Mouse (Mus musculus): ENCODE measurements around the gene Tstd2. TPM values are rescaled to one million over a fixed set of nuclear protein-coding genes. Genes with fewer than 3 reads are reported as not detected.

The Tstd2 gene
- polyA plus RNA-seq, 1 experiment = 12.1 TPM

- no peaks in the 10 kb centered on the region for H3K27me3 ChIP-seq (ENCODE audit: control insufficient read depth, insufficient read depth, low read length)
- no peaks in the 10 kb centered on the region for H3K36me3 ChIP-seq (ENCODE audit: control insufficient read depth, insufficient read depth, low read length)
- no peak for DNase-seq (ENCODE audit: low read depth in 1 of 2, low spot score in 2 of 2)
- TF ChIP-seq POLR2A (IDR thresholded peaks at IDR 0.05; ENCODE audit: low read depth, low read length) (no peak), CTCF (IDR thresholded peaks at IDR 0.05; ENCODE audit: extremely low read depth, insufficient read depth, insufficient read length, insufficient replicate concordance) (no peak)
- no peaks in the 10 kb centered on the region for H3K4me1 ChIP-seq (ENCODE audit: control insufficient read depth, insufficient read depth, insufficient read length)
- H3K27ac ChIP-seq (ENCODE audit: insufficient read depth, low read length) = no peak overlapping the region
- WGBS = 86% methylated on average over 3 of the region's 3 CpGs
- no peak overlapping the region for H3K4me3 ChIP-seq (ENCODE audit: extremely low read depth, insufficient read depth, insufficient read length)
Measured at GRCm38 (mm10) chr4:46075664-46076063, 62.8 kb downstream of the Tstd2 start.

DNA sequence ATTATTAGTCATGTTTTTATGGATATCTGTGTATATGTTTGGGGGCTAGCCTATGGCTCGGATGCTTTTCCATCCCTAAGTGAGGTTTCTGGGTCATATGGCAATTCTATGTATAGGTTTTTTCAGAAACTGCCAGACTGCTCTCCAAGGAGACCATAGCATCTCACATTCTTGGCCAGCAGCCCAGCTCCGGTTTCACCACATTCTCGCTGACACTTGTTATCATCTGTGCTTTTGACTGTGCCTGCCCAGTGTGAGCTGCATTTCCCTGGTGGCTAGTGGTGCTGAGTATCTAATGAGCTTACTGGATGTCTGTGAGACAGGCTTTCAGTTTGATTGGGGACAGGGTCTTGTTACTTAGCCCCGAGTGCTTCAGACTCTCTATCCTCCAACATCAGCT, 64.8 kb downstream of the Tstd2 start:
- TF ChIP-seq CTCF (IDR thresholded peaks at IDR 0.05; ENCODE audit: extremely low read depth, insufficient read depth, insufficient read length, insufficient replicate concordance) = no peak
- TF ChIP-seq POLR2A (IDR thresholded peaks at IDR 0.05; ENCODE audit: low read depth, low read length) = no peak
- H3K27me3 ChIP-seq (ENCODE audit: control insufficient read depth, insufficient read depth, low read length) = no peaks in the 10 kb centered on the region
- no peaks in the 10 kb centered on the region for H3K4me1 ChIP-seq (ENCODE audit: control insufficient read depth, insufficient read depth, insufficient read length)
- 69% methylated on average over 4 of the region's 4 CpGs for WGBS
- no peaks in the 10 kb centered on the region for H3K36me3 ChIP-seq (ENCODE audit: control insufficient read depth, insufficient read depth, low read length)
- DNase-seq (ENCODE audit: low read depth in 1 of 2, low spot score in 2 of 2) = no peak
- no peak overlapping the region for H3K27ac ChIP-seq (ENCODE audit: insufficient read depth, low read length)
- no peak overlapping the region for H3K4me3 ChIP-seq (ENCODE audit: extremely low read depth, insufficient read depth, insufficient read length)

DNA sequence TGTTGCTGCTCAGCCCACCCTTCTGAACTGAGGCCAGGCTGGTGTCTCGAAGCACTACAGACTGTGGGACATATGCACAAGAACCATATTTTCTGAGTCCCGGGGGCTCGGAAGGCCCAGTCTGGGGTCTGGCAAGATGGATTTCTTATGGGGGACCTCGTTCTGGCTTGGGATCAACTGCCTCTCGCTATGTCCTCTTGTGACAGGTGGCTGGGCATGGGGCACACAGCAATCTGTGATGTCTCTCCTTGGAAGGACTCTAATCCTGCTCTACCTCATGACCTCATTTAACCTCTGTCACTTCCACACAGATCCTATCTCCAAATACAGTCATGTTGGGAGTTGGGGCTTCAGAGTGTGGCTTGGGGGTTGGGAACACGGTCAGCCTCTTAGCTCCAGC, 65.9 kb downstream of the Tstd2 start:
- no peak for DNase-seq (ENCODE audit: low read depth in 1 of 2, low spot score in 2 of 2)
- WGBS = 87% methylated on average over 6 of the region's 6 CpGs
- Histone ChIP-seq H3K4me1 (ENCODE audit: control insufficient read depth, insufficient read depth, insufficient read length) (no peaks in the 10 kb centered on the region), H3K4me3 (ENCODE audit: extremely low read depth, insufficient read depth, insufficient read length) (no peak overlapping the region), H3K27ac (ENCODE audit: insufficient read depth, low read length) (no peak overlapping the region), H3K36me3 (ENCODE audit: control insufficient read depth, insufficient read depth, low read length) (no peaks in the 10 kb centered on the region), H3K27me3 (ENCODE audit: control insufficient read depth, insufficient read depth, low read length) (no peaks in the 10 kb centered on the region)
- TF ChIP-seq CTCF (IDR thresholded peaks at IDR 0.05; ENCODE audit: extremely low read depth, insufficient read depth, insufficient read length, insufficient replicate concordance) (no peak), POLR2A (IDR thresholded peaks at IDR 0.05; ENCODE audit: low read depth, low read length) (no peak)

- 89% methylated on average over 6 of the region's 6 CpGs for WGBS
- Histone ChIP-seq H3K36me3 (ENCODE audit: control insufficient read depth, insufficient read depth, low read length) (no peaks in the 10 kb centered on the region), H3K4me3 (ENCODE audit: extremely low read depth, insufficient read depth, insufficient read length) (no peak overlapping the region), H3K4me1 (ENCODE audit: control insufficient read depth, insufficient read depth, insufficient read length) (no peaks in the 10 kb centered on the region), H3K27ac (ENCODE audit: insufficient read depth, low read length) (no peak overlapping the region), H3K27me3 (ENCODE audit: control insufficient read depth, insufficient read depth, low read length) (no peaks in the 10 kb centered on the region)
- TF ChIP-seq POLR2A (IDR thresholded peaks at IDR 0.05; ENCODE audit: low read depth, low read length) (no peak), CTCF (IDR thresholded peaks at IDR 0.05; ENCODE audit: extremely low read depth, insufficient read depth, insufficient read length, insufficient replicate concordance) (no peak)
- no peak for DNase-seq (ENCODE audit: low read depth in 1 of 2, low spot score in 2 of 2)
Measured at GRCm38 (mm10) chr4:46069851-46070482, 68.5 kb downstream of the Tstd2 start.

- DNase-seq (ENCODE audit: low read depth in 1 of 2, low spot score in 2 of 2) = no peak
- 58% methylated on average over 1 of the region's 1 CpGs for WGBS
- Histone ChIP-seq H3K27ac (ENCODE audit: insufficient read depth, low read length) (no peak overlapping the region), H3K36me3 (ENCODE audit: control insufficient read depth, insufficient read depth, low read length) (no peaks in the 10 kb centered on the region), H3K27me3 (ENCODE audit: control insufficient read depth, insufficient read depth, low read length) (no peaks in the 10 kb centered on the region), H3K4me1 (ENCODE audit: control insufficient read depth, insufficient read depth, insufficient read length) (no peaks in the 10 kb centered on the region), H3K4me3 (ENCODE audit: extremely low read depth, insufficient read depth, insufficient read length) (no peak overlapping the region)
- no peak for TF ChIP-seq POLR2A (IDR thresholded peaks at IDR 0.05; ENCODE audit: low read depth, low read length)
- TF ChIP-seq CTCF (IDR thresholded peaks at IDR 0.05; ENCODE audit: extremely low read depth, insufficient read depth, insufficient read length, insufficient replicate concordance) = no peak
Measured at GRCm38 (mm10) chr4:46068573-46068972, 69.9 kb downstream of the Tstd2 start.

DNA sequence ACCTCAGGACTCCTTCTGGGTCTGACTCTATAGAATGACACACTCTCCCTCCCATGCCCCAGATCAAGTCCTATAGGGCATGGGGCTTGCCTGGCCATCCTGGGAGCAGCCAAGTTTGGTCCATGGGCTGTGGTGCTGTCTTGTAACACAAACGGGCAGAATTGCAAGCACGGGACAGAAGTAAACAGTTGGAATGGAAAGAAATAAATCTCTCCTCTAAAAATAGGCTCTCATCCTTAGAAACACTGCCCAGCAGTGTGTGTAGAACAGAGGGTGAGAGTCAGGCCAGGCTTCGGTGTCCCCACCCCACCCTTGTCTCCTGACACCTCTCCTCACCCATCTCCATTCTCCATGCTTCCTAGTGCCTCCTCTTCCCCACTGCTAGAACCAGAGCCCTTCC, 70.4 kb downstream of the Tstd2 start:
- Histone ChIP-seq H3K36me3 (ENCODE audit: control insufficient read depth, insufficient read depth, low read length) (no peaks in the 10 kb centered on the region), H3K4me3 (ENCODE audit: extremely low read depth, insufficient read depth, insufficient read length) (no peak overlapping the region), H3K27ac (ENCODE audit: insufficient read depth, low read length) (no peak overlapping the region), H3K27me3 (ENCODE audit: control insufficient read depth, insufficient read depth, low read length) (no peaks in the 10 kb centered on the region), H3K4me1 (ENCODE audit: control insufficient read depth, insufficient read depth, insufficient read length) (no peaks in the 10 kb centered on the region)
- DNase-seq (ENCODE audit: low read depth in 1 of 2, low spot score in 2 of 2) = no peak
- WGBS = 87% methylated on average over 3 of the region's 3 CpGs
- no peak for TF ChIP-seq CTCF (IDR thresholded peaks at IDR 0.05; ENCODE audit: extremely low read depth, insufficient read depth, insufficient read length, insufficient replicate concordance)
- no peak for TF ChIP-seq POLR2A (IDR thresholded peaks at IDR 0.05; ENCODE audit: low read depth, low read length)

DNA sequence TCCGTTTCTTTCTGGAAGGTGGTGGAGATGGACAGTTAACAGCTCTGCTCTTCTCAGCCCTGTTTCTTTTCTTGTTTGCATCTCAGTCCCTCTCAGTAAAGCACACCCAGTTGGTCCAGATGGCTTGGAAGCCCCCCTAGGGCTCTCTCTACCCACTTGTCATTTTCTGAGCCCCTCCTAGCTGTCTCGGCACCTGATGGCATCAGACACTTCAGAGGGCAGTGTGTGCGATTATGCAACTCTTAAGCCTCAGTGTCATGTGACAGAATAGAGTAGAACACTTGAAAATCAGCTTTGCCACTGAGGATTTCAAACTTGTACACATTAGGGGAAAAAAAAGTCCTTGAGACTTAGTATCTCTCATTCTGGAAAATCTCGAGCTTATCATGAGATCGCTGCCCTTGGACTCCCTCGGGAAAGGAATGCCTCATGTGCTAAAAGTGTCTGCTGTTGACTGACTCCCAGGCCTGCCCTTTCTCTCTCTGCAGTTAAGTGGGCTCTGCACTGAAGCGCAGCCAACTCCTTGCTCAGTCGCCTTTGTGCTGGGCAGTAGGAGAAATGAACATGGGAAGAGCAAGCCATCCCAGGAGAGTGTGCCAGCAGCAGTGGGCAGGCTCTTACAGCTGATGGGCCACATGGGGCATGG, 72.7 kb downstream of the Tstd2 start:
- TF ChIP-seq CTCF (IDR thresholded peaks at IDR 0.05; ENCODE audit: extremely low read depth, insufficient read depth, insufficient read length, insufficient replicate concordance) (no peak), POLR2A (IDR thresholded peaks at IDR 0.05; ENCODE audit: low read depth, low read length) (no peak)
- Histone ChIP-seq H3K4me3 (ENCODE audit: extremely low read depth, insufficient read depth, insufficient read length) (no peak overlapping the region), H3K4me1 (ENCODE audit: control insufficient read depth, insufficient read depth, insufficient read length) (no peaks in the 10 kb centered on the region), H3K27ac (ENCODE audit: insufficient read depth, low read length) (no peak overlapping the region), H3K27me3 (ENCODE audit: control insufficient read depth, insufficient read depth, low read length) (no peaks in the 10 kb centered on the region), H3K36me3 (ENCODE audit: control insufficient read depth, insufficient read depth, low read length) (no peaks in the 10 kb centered on the region)
- DNase-seq (ENCODE audit: low read depth in 1 of 2, low spot score in 2 of 2) = no peak
- WGBS = 78% methylated on average over 8 of the region's 8 CpGs

Data from spleen, adult 2 months (tissue).